Mouse (Mus musculus): ENCODE results near the gene Krt76. TPM values are rescaled to one million over a fixed set of nuclear protein-coding genes. Genes with fewer than 3 reads are reported as not detected.

The Krt76 gene
- polyA plus RNA-seq, 1 experiment from 2014 or later: not detected

DNA sequence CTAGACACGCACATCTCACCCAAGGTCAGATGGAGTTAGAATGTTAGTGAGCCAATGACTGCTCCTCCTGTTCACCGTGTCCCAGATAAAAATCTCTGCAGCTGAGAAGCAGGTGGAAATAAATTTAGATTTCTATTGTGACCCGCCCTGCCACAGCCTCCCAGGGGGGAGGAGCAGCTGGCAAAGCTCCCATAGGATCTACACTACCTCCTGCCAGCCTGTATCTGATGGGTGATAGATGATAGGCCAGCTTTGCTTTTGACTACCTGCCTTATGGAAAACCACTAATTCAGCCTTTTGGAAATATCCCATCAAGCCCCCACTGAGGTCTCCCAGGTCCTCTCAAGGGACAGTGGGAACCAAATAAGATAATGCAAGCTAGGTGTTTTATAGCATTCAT is 37.0 kb downstream of the Krt76 start:
- Histone ChIP-seq H3K9ac (ENCODE audit: low read depth, low read length) (no peak overlapping the region), H3K27me3 (replicated peaks; ENCODE audit: control insufficient read depth, insufficient read depth, low read length) (peaks cover 48% of the 10 kb centered on the region), H3K36me3 (ENCODE audit: control insufficient read depth, insufficient read depth, low read length) (no peaks in the 10 kb centered on the region), H3K4me3 (ENCODE audit: low read depth, low read length) (no peak overlapping the region), H3K4me2 (no peak overlapping the region), H3K27ac (ENCODE audit: low read depth, low read length) (no peak overlapping the region), H3K9me3 (ENCODE audit: control insufficient read depth, low read length) (no peaks in the 10 kb centered on the region), H3K4me1 (replicated peaks; ENCODE audit: control insufficient read depth, insufficient read depth, low read length) (no peaks in the 10 kb centered on the region)
- ATAC-seq (replicated peaks; ENCODE audit: low FRiP score) (no peak), DNase-seq (ENCODE audit: low spot score) (no peak)
- 72% methylated on average over 3 of the region's 3 CpGs for WGBS

- H3K36me3 ChIP-seq (ENCODE audit: control insufficient read depth, insufficient read depth, low read length): no peaks in the 10 kb centered on the region
- no peak overlapping the region for H3K4me2 ChIP-seq
- WGBS: 12% methylated on average over 5 of the region's 5 CpGs
- H3K4me3 ChIP-seq (ENCODE audit: low read depth, low read length): no peak overlapping the region
- no peaks in the 10 kb centered on the region for H3K4me1 ChIP-seq (replicated peaks; ENCODE audit: control insufficient read depth, insufficient read depth, low read length)
- H3K9me3 ChIP-seq (ENCODE audit: control insufficient read depth, low read length): no peaks in the 10 kb centered on the region
- H3K9ac ChIP-seq (ENCODE audit: low read depth, low read length): no peak overlapping the region
- peaks cover 43% of the 10 kb centered on the region for H3K27me3 ChIP-seq (replicated peaks; ENCODE audit: control insufficient read depth, insufficient read depth, low read length)
- DNase-seq (ENCODE audit: low spot score): no peak
- ATAC-seq (replicated peaks; ENCODE audit: low FRiP score): no peak
- H3K27ac ChIP-seq (ENCODE audit: low read depth, low read length): no peak overlapping the region
These were observed 38.4 kb downstream of the Krt76 start for GRCm38 (mm10) chr15:101854294-101854693.

- H3K9me3 ChIP-seq (ENCODE audit: control insufficient read depth, low read length): no peaks in the 10 kb centered on the region
- H3K36me3 ChIP-seq (ENCODE audit: control insufficient read depth, insufficient read depth, low read length): no peaks in the 10 kb centered on the region
- no peak overlapping the region for H3K4me2 ChIP-seq
- H3K27ac ChIP-seq (ENCODE audit: low read depth, low read length): no peak overlapping the region
- 46% methylated on average over 5 of the region's 5 CpGs for WGBS
- no peak for DNase-seq (ENCODE audit: low spot score)
- H3K4me3 ChIP-seq (ENCODE audit: low read depth, low read length): no peak overlapping the region
- H3K27me3 ChIP-seq (replicated peaks; ENCODE audit: control insufficient read depth, insufficient read depth, low read length): peaks cover 33% of the 10 kb centered on the region
- H3K4me1 ChIP-seq (replicated peaks; ENCODE audit: control insufficient read depth, insufficient read depth, low read length): no peaks in the 10 kb centered on the region
- no peak for ATAC-seq (replicated peaks; ENCODE audit: low FRiP score)
- H3K9ac ChIP-seq (ENCODE audit: low read depth, low read length): no peak overlapping the region
These were observed 40.1 kb downstream of the Krt76 start for GRCm38 (mm10) chr15:101852571-101852970.

DNA sequence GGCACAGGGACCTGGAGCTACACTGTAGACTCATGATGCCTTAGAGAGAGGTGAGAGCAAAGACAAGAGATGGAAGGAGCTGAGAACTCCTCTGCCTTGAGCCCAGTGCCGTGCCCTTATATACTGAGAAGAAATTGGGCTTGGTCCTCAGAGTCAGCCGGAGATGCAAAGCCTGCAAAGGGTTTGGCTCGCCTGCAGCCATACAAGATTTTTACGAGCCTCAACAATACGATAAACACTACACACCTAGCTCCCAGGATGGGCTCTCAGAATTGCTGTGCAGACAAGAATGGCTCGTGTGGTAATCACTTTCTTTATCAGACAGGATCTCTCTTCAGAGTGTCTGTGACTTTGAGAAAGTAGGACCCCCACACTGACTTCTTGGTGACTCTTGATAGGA is 42.0 kb downstream of the Krt76 start, which contains the start of gene Krt1:
TSS of gene Krt1 (minus strand) at position 101 of the 400 bp plus-strand sequence.
- DNase-seq (ENCODE audit: low spot score): no peak
- no peaks in the 10 kb centered on the region for H3K9me3 ChIP-seq (ENCODE audit: control insufficient read depth, low read length)
- H3K9ac ChIP-seq (ENCODE audit: low read depth, low read length): no peak within 1 kb of the TSS
- no peak for ATAC-seq (replicated peaks; ENCODE audit: low FRiP score)
- H3K4me1 ChIP-seq (replicated peaks; ENCODE audit: control insufficient read depth, insufficient read depth, low read length): no peaks in the 10 kb centered on the region
- 69% methylated on average over 6 of the region's 6 CpGs for WGBS
- peaks cover 45% of the 10 kb centered on the region for H3K27me3 ChIP-seq (replicated peaks; ENCODE audit: control insufficient read depth, insufficient read depth, low read length)
- no peaks in the 10 kb centered on the region for H3K36me3 ChIP-seq (ENCODE audit: control insufficient read depth, insufficient read depth, low read length)
- no peak within 1 kb of the TSS for H3K4me3 ChIP-seq (ENCODE audit: low read depth, low read length)
- no peak within 1 kb of the TSS for H3K27ac ChIP-seq (ENCODE audit: low read depth, low read length)
- H3K4me2 ChIP-seq: no peak within 1 kb of the TSS

DNA sequence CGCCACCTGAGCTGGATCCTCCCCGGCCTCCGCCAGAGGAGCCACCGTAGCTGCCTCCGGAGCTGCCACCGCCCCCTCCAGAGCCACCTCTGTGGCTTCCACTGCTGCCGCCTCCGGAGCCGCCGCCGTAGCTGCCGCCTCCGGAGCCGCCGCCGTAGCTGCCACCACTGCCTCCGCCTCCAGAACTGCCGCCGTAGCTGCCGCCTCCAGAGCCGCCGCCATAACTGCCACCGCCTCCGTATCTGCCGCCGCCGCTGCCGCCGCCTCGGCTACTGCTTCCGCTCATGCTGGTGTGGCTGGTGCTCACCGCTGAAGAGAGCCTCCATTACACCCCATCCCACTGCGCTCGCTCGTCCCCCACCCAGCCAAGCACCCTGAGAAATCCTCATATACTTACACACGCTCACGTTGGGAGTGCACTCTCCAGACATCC is 46.7 kb downstream of the Krt76 start:
- WGBS: under 1% methylated on average over 37 of the region's 37 CpGs
- Histone ChIP-seq H3K9me3 (ENCODE audit: control insufficient read depth, low read length) (no peaks in the 10 kb centered on the region), H3K36me3 (ENCODE audit: control insufficient read depth, insufficient read depth, low read length) (no peaks in the 10 kb centered on the region), H3K4me1 (replicated peaks; ENCODE audit: control insufficient read depth, insufficient read depth, low read length) (no peaks in the 10 kb centered on the region), H3K27ac (ENCODE audit: low read depth, low read length) (no peak overlapping the region), H3K4me2 (peak overlapping the region; percentile 72), H3K27me3 (replicated peaks; ENCODE audit: control insufficient read depth, insufficient read depth, low read length) (peaks cover 44% of the 10 kb centered on the region), H3K9ac (ENCODE audit: low read depth, low read length) (peak overlapping the region; percentile 52), H3K4me3 (ENCODE audit: low read depth, low read length) (peak overlapping the region; percentile 44)
- ATAC-seq (replicated peaks; ENCODE audit: low FRiP score) (no peak), DNase-seq (ENCODE audit: low spot score) (peak; percentile 46)

DNA sequence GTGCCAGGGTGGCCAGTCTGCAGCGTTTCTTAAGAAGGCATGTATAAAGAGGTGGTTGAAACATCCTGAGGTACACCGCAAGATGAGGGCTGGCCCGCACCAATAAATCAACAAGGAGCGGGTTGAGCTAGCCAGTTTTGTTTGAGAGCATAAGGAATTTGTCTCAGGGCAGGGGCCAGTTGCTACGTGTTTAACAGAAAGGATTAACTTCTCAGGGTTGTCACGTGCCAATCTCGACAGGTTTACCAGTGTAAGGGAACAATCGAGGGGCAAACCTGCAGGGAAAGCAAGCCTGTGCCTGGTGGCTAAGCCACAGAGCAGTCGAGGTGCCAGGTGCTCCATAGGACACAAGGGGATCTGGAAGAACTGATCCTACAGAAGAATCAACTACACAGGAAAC is 49.5 kb downstream of the Krt76 start:
- Histone ChIP-seq H3K27ac (ENCODE audit: low read depth, low read length) (no peak overlapping the region), H3K4me3 (ENCODE audit: low read depth, low read length) (no peak overlapping the region), H3K4me1 (replicated peaks; ENCODE audit: control insufficient read depth, insufficient read depth, low read length) (no peaks in the 10 kb centered on the region), H3K27me3 (replicated peaks; ENCODE audit: control insufficient read depth, insufficient read depth, low read length) (peaks cover 31% of the 10 kb centered on the region), H3K4me2 (no peak overlapping the region), H3K36me3 (ENCODE audit: control insufficient read depth, insufficient read depth, low read length) (no peaks in the 10 kb centered on the region), H3K9ac (ENCODE audit: low read depth, low read length) (no peak overlapping the region), H3K9me3 (ENCODE audit: control insufficient read depth, low read length) (no peaks in the 10 kb centered on the region)
- no peak for ATAC-seq (replicated peaks; ENCODE audit: low FRiP score)
- WGBS: 64% methylated on average over 9 of the region's 9 CpGs
- no peak for DNase-seq (ENCODE audit: low spot score)

GRCm38 (mm10) chr15:101834784-101835328 is 57.9 kb downstream of the Krt76 start:
- Histone ChIP-seq H3K4me2 (no peak overlapping the region), H3K4me1 (replicated peaks; ENCODE audit: control insufficient read depth, insufficient read depth, low read length) (no peaks in the 10 kb centered on the region), H3K9ac (ENCODE audit: low read depth, low read length) (no peak overlapping the region), H3K9me3 (ENCODE audit: control insufficient read depth, low read length) (no peaks in the 10 kb centered on the region), H3K27ac (ENCODE audit: low read depth, low read length) (no peak overlapping the region), H3K27me3 (replicated peaks; ENCODE audit: control insufficient read depth, insufficient read depth, low read length) (no peaks in the 10 kb centered on the region), H3K4me3 (ENCODE audit: low read depth, low read length) (no peak overlapping the region), H3K36me3 (ENCODE audit: control insufficient read depth, insufficient read depth, low read length) (no peaks in the 10 kb centered on the region)
- no peak for ATAC-seq (replicated peaks; ENCODE audit: low FRiP score)
- no peak for DNase-seq (ENCODE audit: low spot score)
- 54% methylated on average over 5 of the region's 5 CpGs for WGBS

Small RNAs within 50 kb of the gene (microRNA-seq; reads per million reads assigned to microRNA genes)
- gene Gm44356 (ENCODE audit: borderline number of aligned reads): not detected

Other genes starting within 250 kb of the Krt76 start
- not detected in 2 replicates for gene Gm5478, start 245.5 kb downstream of the Krt76 start, polyA plus RNA-seq (2014; fragmentation: Nextera tagmentation; extraction: Ambion mirVana)
- not detected in 2 replicates for gene Krt6b, start 212.6 kb downstream of the Krt76 start, polyA plus RNA-seq (2014; fragmentation: Nextera tagmentation; extraction: Ambion mirVana)
- not detected in 2 replicates for gene Krt6a, start 198.6 kb downstream of the Krt76 start, polyA plus RNA-seq (2014; fragmentation: Nextera tagmentation; extraction: Ambion mirVana)
- 0.48 and 0.63 TPM in 2 replicates for gene Krt5, start 180.0 kb downstream of the Krt76 start, polyA plus RNA-seq (2014; fragmentation: Nextera tagmentation; extraction: Ambion mirVana)
- not detected in 2 replicates for gene Krt71, start 149.8 kb downstream of the Krt76 start, polyA plus RNA-seq (2014; fragmentation: Nextera tagmentation; extraction: Ambion mirVana)
- not detected in 2 replicates for gene Krt72, start 106.5 kb downstream of the Krt76 start, polyA plus RNA-seq (2014; fragmentation: Nextera tagmentation; extraction: Ambion mirVana)
- not detected in 2 replicates for gene Krt73, start 90.6 kb downstream of the Krt76 start, polyA plus RNA-seq (2014; fragmentation: Nextera tagmentation; extraction: Ambion mirVana)
- not detected in 2 replicates for gene Krt2, start 74.8 kb downstream of the Krt76 start, polyA plus RNA-seq (2014; fragmentation: Nextera tagmentation; extraction: Ambion mirVana)
- 0.43 and 0.48 TPM in 2 replicates for gene Krt1, start 42.1 kb downstream of the Krt76 start, polyA plus RNA-seq (2014; fragmentation: Nextera tagmentation; extraction: Ambion mirVana)
- not detected in 2 replicates for gene Krt77, start 23.2 kb downstream of the Krt76 start, polyA plus RNA-seq (2014; fragmentation: Nextera tagmentation; extraction: Ambion mirVana)
- gene Krt4, start 31.8 kb upstream of the Krt76 start, polyA plus RNA-seq (2014; fragmentation: Nextera tagmentation; extraction: Ambion mirVana): not detected in 2 replicates
- gene Krt79, start 47.4 kb upstream of the Krt76 start, polyA plus RNA-seq (2014; fragmentation: Nextera tagmentation; extraction: Ambion mirVana): 0.08 TPM in 1 of 2 replicates, not detected in the other
- gene Krt78, start 61.4 kb upstream of the Krt76 start, polyA plus RNA-seq (2014; fragmentation: Nextera tagmentation; extraction: Ambion mirVana): not detected in 2 replicates
- gene Krt8, start 111.6 kb upstream of the Krt76 start, polyA plus RNA-seq (2014; fragmentation: Nextera tagmentation; extraction: Ambion mirVana): 103 TPM in 2 replicates
- 110 and 113 TPM in 2 replicates for gene Krt18, start 135.3 kb upstream of the Krt76 start, polyA plus RNA-seq (2014; fragmentation: Nextera tagmentation; extraction: Ambion mirVana)
- 154 and 162 TPM in 2 replicates for gene Eif4b, start 180.9 kb upstream of the Krt76 start, polyA plus RNA-seq (2014; fragmentation: Nextera tagmentation; extraction: Ambion mirVana)
- 13.2 and 17.8 TPM in 2 replicates for gene Tns2, start 207.5 kb upstream of the Krt76 start, polyA plus RNA-seq (2014; fragmentation: Nextera tagmentation; extraction: Ambion mirVana)
- gene Spryd3, start 243.3 kb upstream of the Krt76 start, polyA plus RNA-seq (2014; fragmentation: Nextera tagmentation; extraction: Ambion mirVana): 15.1 and 18.7 TPM in 2 replicates

Data from liver, embryonic 11.5 days (tissue).